Mouse (Mus musculus) midbrain, postnatal 0 days (tissue): ENCODE measurements around the gene Rgma. TPM values are rescaled to one million over a fixed set of nuclear protein-coding genes. Genes with fewer than 3 reads are reported as not detected.
A peak's percentile ranks its signal among the peaks of the same experiment; 100 is the strongest.

ENCODE experiments used
- ATAC-seq: fragments of 200-750 bp; cut with Nextera tagmentation; 2 replicates; pipeline ENCODE4 v1.8.0; 2017; ENCODE audit warnings: moderate number of reproducible peaks, mild to moderate bottlenecking, moderate TSS enrichment, moderate library complexity; ENCODE audit not compliant: low FRiP score
- DNase-seq: peaks from one replicate; pipeline ENCODE4 v3.0.0-alpha.2; 2015; ENCODE audit warnings: low spot score
- H3K27ac ChIP-seq: fragments of 300-500 bp; sonication (generic); 2 replicates; pipeline ENCODE4 v1.5.1; 2014; ENCODE audit warnings: low read depth, mild to moderate bottlenecking, low read length, mixed read lengths
- H3K27me3 ChIP-seq: fragments of 300-500 bp; sonication (generic); 2 replicates; pipeline ENCODE4 v1.6.1; 2014; ENCODE audit warnings: low read length, control low read depth, mixed read lengths; ENCODE audit not compliant: insufficient read depth
- H3K36me3 ChIP-seq: fragments of 300-500 bp; sonication (generic); 2 replicates; pipeline ENCODE4 v1.6.1; 2014; ENCODE audit warnings: low read length, control low read depth, mixed read lengths; ENCODE audit not compliant: insufficient read depth
- H3K4me1 ChIP-seq: fragments of 300-500 bp; sonication (generic); 2 replicates; pipeline ENCODE4 v1.6.1; 2014; ENCODE audit warnings: mild to moderate bottlenecking, control low read depth, antibody characterized with exemption, low read length, mixed read lengths; ENCODE audit not compliant: insufficient read depth
- H3K4me2 ChIP-seq: fragments of 300-500 bp; sonication (generic); 2 replicates; pipeline ENCODE4 v1.6.1; 2014; ENCODE audit warnings: low read depth, mild to moderate bottlenecking, low read length, mixed read lengths; ENCODE audit not compliant: poor library complexity, severe bottlenecking
- H3K4me3 ChIP-seq: fragments of 300-500 bp; sonication (generic); 2 replicates; pipeline ENCODE4 v1.5.1; 2014; ENCODE audit warnings: low read depth, mild to moderate bottlenecking, low read length, moderate library complexity
- H3K9ac ChIP-seq: fragments of 300-500 bp; sonication (generic); replicated peaks from 2 replicates; pipeline ENCODE4 v1.6.1; 2014; ENCODE audit warnings: mild to moderate bottlenecking, low read length, moderate library complexity, mixed read lengths; ENCODE audit not compliant: poor library complexity, severe bottlenecking
- H3K9me3 ChIP-seq: fragments of 300-500 bp; sonication (generic); 2 replicates; pipeline ENCODE4 v1.6.1; 2016; ENCODE audit warnings: low read length, control low read depth
- CTCF ChIP-seq: IDR thresholded peaks from 2 replicates; pipeline ENCODE4 v1.5.1; 2016; ENCODE audit warnings: antibody characterized with exemption, mild to moderate bottlenecking
- WGBS: fragments of 180-500 bp; shearing (Covaris S2); extraction: QIAGEN DNeasy Blood & Tissue Kit; methylation state at CpG from one replicate; pipeline ENCODE4 v1.1.7; 2014; 5-methylcytosine and 5-hydroxymethylcytosine counted together
- polyA plus RNA-seq: library from polyadenylated mRNA; unstranded; fragments of >200 nt; fragmentation: Nextera tagmentation; extraction: Ambion mirVana; gene quantifications from 2 replicates; pipeline ENCODE4 v1.2.1, GENCODE M21; 2015
- total RNA-seq: library from RNA; depleted of rRNA; stranded (reverse); fragments of >200 nt; gene quantifications from 2 replicates; pipeline ENCODE4 v1.2.3, GENCODE M21; 2014; rRNA removed

Gene Rgma
- total RNA-seq (129 and 160 TPM in 2 replicates), polyA plus RNA-seq (42.7 and 42.9 TPM in 2 replicates)

DNA sequence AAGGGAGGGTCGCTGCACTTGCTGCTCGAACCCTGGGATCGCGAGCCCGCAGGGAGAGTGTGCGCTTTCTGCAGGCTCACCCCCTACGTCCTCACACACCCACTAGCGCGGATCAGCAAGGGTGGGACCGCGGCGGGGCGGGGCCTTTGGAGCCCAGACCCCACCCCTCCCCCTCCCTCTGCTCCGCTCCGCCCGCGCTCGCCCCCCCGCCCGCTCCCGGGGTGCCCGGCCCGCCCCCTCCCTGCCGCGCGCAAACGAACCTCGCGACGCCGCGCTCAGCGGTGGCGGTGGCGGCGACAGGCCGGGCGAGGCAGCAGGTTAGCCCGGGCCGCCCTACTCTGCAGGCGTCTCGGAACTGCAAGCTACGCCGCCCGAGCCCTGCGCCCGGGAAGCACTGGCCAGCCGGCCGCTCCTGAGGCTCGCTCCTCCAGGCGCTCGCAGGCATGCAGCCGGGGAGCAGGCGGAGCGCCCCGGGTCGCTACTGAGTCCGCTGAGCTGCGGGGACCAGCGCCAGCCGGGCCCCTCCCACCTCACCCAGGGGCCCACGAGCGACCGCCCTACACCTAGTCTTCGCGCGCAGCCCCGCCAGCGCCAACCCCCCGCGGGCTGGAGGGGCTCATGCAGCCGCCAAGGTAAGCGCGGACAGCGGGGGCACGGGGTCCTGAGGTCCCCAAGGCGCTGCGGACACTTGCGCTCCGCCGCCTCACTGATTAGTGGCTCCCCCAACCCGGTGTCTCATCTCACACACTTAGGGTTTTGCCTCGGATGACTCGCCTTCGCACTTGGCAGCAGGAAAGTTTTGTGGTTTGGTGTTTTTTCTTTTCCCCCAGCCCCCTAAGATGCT is at the start of gene Rgma:
TSS of gene Rgma (plus strand) at position 253 of the 844 bp plus-strand sequence.
- H3K4me2 ChIP-seq: peak within 1 kb of the TSS; percentile 95
- H3K4me3 ChIP-seq: peak within 1 kb of the TSS; percentile 71
- H3K9ac ChIP-seq: peak within 1 kb of the TSS; percentile 74
- no peaks in the 10 kb centered on the region for H3K36me3 ChIP-seq
- peak within 1 kb of the TSS; percentile 93 for H3K27ac ChIP-seq
- ATAC-seq: peak; percentile 88
- no peaks in the 10 kb centered on the region for H3K9me3 ChIP-seq
- no peak for TF ChIP-seq CTCF
- H3K4me1 ChIP-seq: peaks cover 11% of the 10 kb centered on the region; the same call in 1 of the 2 replicates
- under 1% methylated on average over 59 of the region's 85 CpGs for WGBS
- H3K27me3 ChIP-seq: no peaks in the 10 kb centered on the region
- peak; percentile 81 for DNase-seq

- Histone ChIP-seq H3K4me2 (no peak overlapping the region), H3K27ac (no peak overlapping the region), H3K9me3 (no peaks in the 10 kb centered on the region), H3K4me3 (no peak overlapping the region), H3K36me3 (no peaks in the 10 kb centered on the region), H3K9ac (no peak overlapping the region), H3K4me1 (no peaks in the 10 kb centered on the region; the same call in 1 of the 2 replicates), H3K27me3 (no peaks in the 10 kb centered on the region)
- no peak for TF ChIP-seq CTCF
- WGBS: 87% methylated on average over 14 of the region's 14 CpGs
- DNase-seq (no peak), ATAC-seq (no peak)
Measured at GRCm38 (mm10) chr7:73326236-73326635, 49.1 kb upstream of the Rgma start.

DNA sequence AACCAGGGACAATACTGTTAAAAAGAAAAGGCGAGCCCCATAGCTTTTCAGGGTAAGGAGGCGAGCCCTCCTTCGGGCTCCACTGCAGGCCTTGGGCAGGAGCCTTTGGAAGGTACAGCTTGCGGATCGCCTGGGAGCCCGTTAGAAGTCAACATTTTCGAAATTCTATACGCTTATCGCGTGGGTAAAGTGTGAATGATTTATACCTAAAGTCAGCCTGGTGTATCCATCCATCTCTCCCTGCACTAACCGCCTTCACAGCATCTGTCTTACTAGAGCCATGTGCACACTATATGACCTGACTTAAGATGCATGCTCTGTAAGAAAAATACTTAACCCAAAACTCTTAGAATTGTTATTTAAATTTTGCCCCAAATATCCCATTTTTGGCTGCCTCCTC is 48.6 kb upstream of the Rgma start:
- Histone ChIP-seq H3K27ac (no peak overlapping the region), H3K4me3 (no peak overlapping the region), H3K9me3 (no peaks in the 10 kb centered on the region), H3K9ac (no peak overlapping the region), H3K27me3 (no peaks in the 10 kb centered on the region), H3K4me1 (no peaks in the 10 kb centered on the region; the same call in 1 of the 2 replicates), H3K4me2 (no peak overlapping the region), H3K36me3 (no peaks in the 10 kb centered on the region)
- no peak for ATAC-seq
- DNase-seq: no peak
- no peak for TF ChIP-seq CTCF
- WGBS: 97% methylated on average over 11 of the region's 11 CpGs

- Histone ChIP-seq H3K4me3 (no peak overlapping the region), H3K9ac (no peak overlapping the region), H3K4me1 (no peaks in the 10 kb centered on the region; the same call in 1 of the 2 replicates), H3K27ac (no peak overlapping the region), H3K4me2 (no peak overlapping the region), H3K9me3 (no peaks in the 10 kb centered on the region), H3K27me3 (no peaks in the 10 kb centered on the region), H3K36me3 (no peaks in the 10 kb centered on the region)
- ATAC-seq (no peak), DNase-seq (no peak)
- no peak for TF ChIP-seq CTCF
- WGBS: 80% methylated on average over 8 of the region's 8 CpGs
Measured at GRCm38 (mm10) chr7:73327193-73327592, 48.1 kb upstream of the Rgma start.

GRCm38 (mm10) chr7:73327652-73328051 is 47.7 kb upstream of the Rgma start:
- H3K27ac ChIP-seq: no peak overlapping the region
- H3K4me2 ChIP-seq: no peak overlapping the region
- no peaks in the 10 kb centered on the region for H3K36me3 ChIP-seq
- H3K4me3 ChIP-seq: no peak overlapping the region
- no peaks in the 10 kb centered on the region for H3K27me3 ChIP-seq
- H3K9ac ChIP-seq: no peak overlapping the region
- H3K4me1 ChIP-seq: no peaks in the 10 kb centered on the region; the same call in 1 of the 2 replicates
- TF ChIP-seq CTCF: no peak
- 83% methylated on average over 5 of the region's 5 CpGs for WGBS
- no peaks in the 10 kb centered on the region for H3K9me3 ChIP-seq
- ATAC-seq (no peak), DNase-seq (no peak)

DNA sequence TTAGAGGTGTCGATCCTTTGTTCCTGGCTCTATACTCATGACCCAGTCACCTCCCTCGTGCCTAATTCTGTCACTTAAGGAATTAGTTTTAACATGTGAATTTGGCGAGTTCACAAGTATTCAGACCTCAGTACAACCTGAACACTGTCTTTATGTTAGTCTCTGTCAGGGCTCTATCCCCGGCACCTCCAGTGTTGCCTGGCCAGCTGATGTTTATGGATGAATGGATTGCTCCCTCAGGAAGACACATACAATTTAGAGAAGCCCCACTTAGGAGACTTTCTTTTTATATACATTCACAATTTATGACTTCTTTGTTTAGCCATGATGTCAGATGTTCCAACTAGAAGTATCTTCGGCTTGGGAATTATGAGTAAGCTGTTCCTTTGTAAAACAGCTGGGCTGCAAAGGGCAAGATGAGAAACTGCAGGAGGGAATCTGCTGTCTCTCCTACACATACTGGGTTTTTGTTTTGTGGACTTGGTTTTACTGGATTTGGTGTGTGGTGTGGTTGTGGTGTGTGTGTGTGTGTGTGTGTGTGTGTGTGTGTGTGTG is 46.6 kb upstream of the Rgma start:
- no peak for TF ChIP-seq CTCF
- H3K4me1 ChIP-seq: no peaks in the 10 kb centered on the region; the same call in 1 of the 2 replicates
- no peaks in the 10 kb centered on the region for H3K36me3 ChIP-seq
- H3K4me3 ChIP-seq: no peak overlapping the region
- ATAC-seq: no peak
- no peak for DNase-seq
- H3K27me3 ChIP-seq: no peaks in the 10 kb centered on the region
- H3K4me2 ChIP-seq: no peak overlapping the region
- H3K9ac ChIP-seq: no peak overlapping the region
- no peaks in the 10 kb centered on the region for H3K9me3 ChIP-seq
- H3K27ac ChIP-seq: no peak overlapping the region
- 45% methylated on average over 5 of the region's 5 CpGs for WGBS
